Mouse (Mus musculus) olfactory bulb, adult 2 months (tissue): ENCODE data around the gene Tmem106c.

Experiments used
- CTCF ChIP-seq: fragments of 200-500 bp; IDR thresholded peaks from 2 replicates; pipeline ENCODE4 v1.5.1; 2012; ENCODE audit warnings: low read depth, mild to moderate bottlenecking, low read length, moderate library complexity; ENCODE audit not compliant: insufficient read depth
- POLR2A ChIP-seq: fragments of 200-500 bp; IDR thresholded peaks from 2 replicates; pipeline ENCODE4 v1.6.1; 2012; ENCODE audit warnings: mild to moderate bottlenecking, low read depth, low read length, moderate library complexity; ENCODE audit not compliant: insufficient read depth

DNA sequence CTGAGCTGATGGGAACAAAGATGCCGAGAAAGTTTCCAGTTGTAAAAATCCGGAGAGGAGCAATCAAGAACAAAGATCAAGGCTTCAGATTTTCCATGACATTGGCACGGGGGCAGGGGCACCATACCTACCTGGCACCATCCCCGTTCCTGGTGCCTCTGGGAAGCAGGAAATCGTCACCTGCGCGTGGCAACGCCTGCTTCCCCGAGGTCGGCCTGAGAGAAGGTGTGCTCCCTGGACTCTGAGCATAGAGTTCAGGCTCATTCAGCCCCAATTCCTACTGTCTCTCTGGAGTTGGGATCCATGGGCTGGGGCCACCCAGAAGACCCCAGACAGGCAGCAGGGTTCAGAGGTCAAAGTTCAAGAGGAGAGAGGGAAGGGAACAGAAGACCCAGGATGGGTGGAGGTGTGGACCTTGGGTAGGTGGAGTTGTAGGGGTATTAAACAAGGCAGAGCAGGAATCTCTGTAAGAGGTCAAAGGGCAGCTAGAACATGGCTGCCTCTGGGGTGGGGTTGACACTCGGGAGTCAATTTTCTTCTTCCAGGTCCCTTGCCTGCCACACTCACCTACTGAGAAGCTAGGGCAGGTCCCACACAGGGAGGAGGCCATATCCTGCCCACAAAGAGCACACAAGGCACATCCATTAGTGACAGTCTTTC is 18.2 kb upstream of the Tmem106c start:
- TF ChIP-seq CTCF = no peak
- no peak for TF ChIP-seq POLR2A
